Mouse (Mus musculus) E14TG2a.4 (cell line): ENCODE measurements at regions not wholly inside any gene's neighbourhood (a gene's known extent, or its start where the extent isn't known, plus 50 kb on each side); places are given as distances from the start of the nearest gene placed in this dataset.

ENCODE experiments used
- CTCF ChIP-seq: conservative IDR thresholded peaks from 2 replicates; pipeline ENCODE4 v1.5.1; 2014; ENCODE audit warnings: low read length
- POU5F1 ChIP-seq: IDR thresholded peaks from 2 replicates; pipeline ENCODE4 v1.6.1; 2014; ENCODE audit warnings: low read length, borderline replicate concordance

- TF ChIP-seq CTCF = no peak
- no peak for TF ChIP-seq POU5F1
Measured at GRCm38 (mm10) chr3:144260886-144261285, 55.9 kb upstream of the Lmo4 start.
